Mouse (Mus musculus) liver, adult (tissue): ENCODE measurements around the gene Tbcb.

Experiments
- GATA4 ChIP-seq: IDR thresholded peaks from 2 replicates; pipeline ENCODE4 v1.6.1; 2014; ENCODE audit warnings: mild to moderate bottlenecking, low read length; ENCODE audit not compliant: insufficient replicate concordance

Gene Tbcb

GRCm38 (mm10) chr7:30202895-30203690 is 29.0 kb downstream of the Tbcb start:
- TF ChIP-seq GATA4 = no peak

- TF ChIP-seq GATA4 = no peak
Measured at GRCm38 (mm10) chr7:30200200-30200599, 31.9 kb downstream of the Tbcb start.

GRCm38 (mm10) chr7:30199498-30200139 is 32.5 kb downstream of the Tbcb start:
- TF ChIP-seq GATA4 = no peak

- TF ChIP-seq GATA4 = no peak
Measured at GRCm38 (mm10) chr7:30198481-30198971, 33.5 kb downstream of the Tbcb start, which contains the start of gene Capns1. Gene Capns1, minus strand, starts transcription at chr7:30198811.

GRCm38 (mm10) chr7:30197592-30198129 is 34.4 kb downstream of the Tbcb start:
- no peak for TF ChIP-seq GATA4

- no peak for TF ChIP-seq GATA4
Measured at GRCm38 (mm10) chr7:30196171-30196570, 35.9 kb downstream of the Tbcb start.

- TF ChIP-seq GATA4 = no peak
Measured at GRCm38 (mm10) chr7:30195461-30195860, 36.6 kb downstream of the Tbcb start.

- TF ChIP-seq GATA4 = no peak
Measured at GRCm38 (mm10) chr7:30194884-30195283, 37.2 kb downstream of the Tbcb start.

GRCm38 (mm10) chr7:30194101-30194831 is 37.8 kb downstream of the Tbcb start:
- TF ChIP-seq GATA4 = no peak

- TF ChIP-seq GATA4 = no peak
Measured at GRCm38 (mm10) chr7:30193581-30194100, 38.4 kb downstream of the Tbcb start.

- no peak for TF ChIP-seq GATA4
Measured at GRCm38 (mm10) chr7:30193013-30193412, 39.1 kb downstream of the Tbcb start.

GRCm38 (mm10) chr7:30192088-30192487 is 40.0 kb downstream of the Tbcb start:
- no peak for TF ChIP-seq GATA4

- TF ChIP-seq GATA4 = no peak
Measured at GRCm38 (mm10) chr7:30189116-30189491, 43.0 kb downstream of the Tbcb start.

- TF ChIP-seq GATA4 = no peak
Measured at GRCm38 (mm10) chr7:30188344-30189115, 43.5 kb downstream of the Tbcb start.
